Mouse (Mus musculus) G1E (cell line): ENCODE measurements around the gene Pwwp2b.

ENCODE experiments used
- CTCF ChIP-seq: IDR thresholded peaks from 2 replicates; pipeline ENCODE4 v1.5.1; 2012; ENCODE audit warnings: low read depth, low read length, inconsistent platforms, mixed read lengths
- GATA1 ChIP-seq: IDR thresholded peaks from 2 replicates; pipeline ENCODE4 v1.6.1; 2012; ENCODE audit warnings: borderline replicate concordance, low read length, inconsistent platforms, mixed read lengths
- GATA2 ChIP-seq: IDR thresholded peaks from 2 replicates; pipeline ENCODE4 v1.6.1; 2012; ENCODE audit warnings: low read depth, low read length, inconsistent platforms, borderline replicate concordance
- POLR2AphosphoS5 ChIP-seq: IDR thresholded peaks from 2 replicates; pipeline ENCODE4 v1.6.1; 2012; ENCODE audit warnings: low read depth, low read length, inconsistent platforms; ENCODE audit not compliant: insufficient replicate concordance

DNA sequence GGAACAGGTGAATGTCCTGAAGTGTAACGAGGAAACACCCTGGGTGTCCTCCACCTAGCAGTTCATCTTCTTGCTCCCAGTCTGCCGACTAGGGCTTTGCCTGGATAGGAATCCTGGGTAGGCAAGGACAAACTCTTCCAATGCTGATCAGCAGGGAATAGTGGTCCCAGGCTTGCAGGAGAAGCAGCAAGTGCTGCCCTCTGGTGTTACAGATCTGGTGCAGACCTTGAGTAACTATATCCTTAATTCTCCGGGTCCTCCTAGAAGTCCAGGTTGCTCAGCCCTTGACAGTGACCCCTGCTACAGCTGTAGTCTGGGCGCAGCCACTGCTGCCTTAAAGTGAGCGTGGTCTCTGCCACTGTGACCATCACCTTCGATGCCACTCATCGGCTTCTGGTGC lies 48.2 kb upstream of the Pwwp2b start:
- TF ChIP-seq CTCF: no peak
- no peak for TF ChIP-seq GATA2
- TF ChIP-seq GATA1: no peak
- TF ChIP-seq POLR2AphosphoS5: no peak
